Mouse (Mus musculus) cerebellum, postnatal 10 days (tissue): Measurements from ENCODE around the gene Lexm.

ENCODE experiments used
- DNase-seq, 2 experiments: peaks; one replicate each; pipeline ENCODE4 v3.0.0; 2021; ENCODE audit warnings: mixed read lengths in 2 of 2

Gene Lexm

DNA sequence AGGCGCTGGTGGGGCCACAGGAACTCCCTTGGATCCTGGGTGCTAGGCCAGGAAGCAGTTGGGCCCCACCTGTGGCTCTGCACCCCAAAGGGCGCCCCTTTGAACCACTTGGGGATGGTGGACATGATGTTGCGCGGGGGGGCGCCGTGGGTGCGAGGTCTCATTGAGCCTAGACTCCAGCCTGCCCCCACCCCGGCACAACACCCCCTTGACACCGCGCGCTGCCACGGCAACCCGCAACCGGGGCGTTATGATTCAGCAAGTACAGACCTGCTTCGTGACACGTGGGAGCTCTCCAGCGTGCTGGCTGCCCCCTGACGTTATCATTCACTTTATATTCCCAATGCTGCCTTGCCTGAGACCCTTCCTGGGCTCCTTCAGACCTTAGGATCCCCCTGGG, at the start of gene Lexm:
Lexm (minus strand) TSS at position 186 of the 400 bp plus-strand sequence.
- peak in 1 of 2 experiments; percentile 26 for DNase-seq

DNA sequence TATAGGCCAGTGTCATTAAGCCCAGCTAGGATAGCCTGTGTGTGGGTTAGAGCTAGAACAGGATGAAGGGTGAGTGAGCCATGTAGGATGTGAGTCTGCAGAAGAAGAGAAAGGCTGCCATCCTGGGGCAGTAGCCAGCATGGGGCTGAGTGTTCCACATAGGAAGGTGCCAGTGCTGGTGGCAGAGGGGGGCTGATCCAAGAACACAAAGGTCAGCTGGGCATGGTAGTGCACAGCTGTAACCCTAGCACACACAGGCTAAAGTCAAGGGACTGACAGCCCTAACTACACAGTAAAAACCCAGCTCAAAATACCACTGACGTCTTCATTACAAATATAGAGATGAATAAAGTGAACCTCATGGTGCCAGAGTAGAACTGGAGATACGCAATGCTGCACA, 49.5 kb upstream of the Lexm start:
- DNase-seq = no peak

DNA sequence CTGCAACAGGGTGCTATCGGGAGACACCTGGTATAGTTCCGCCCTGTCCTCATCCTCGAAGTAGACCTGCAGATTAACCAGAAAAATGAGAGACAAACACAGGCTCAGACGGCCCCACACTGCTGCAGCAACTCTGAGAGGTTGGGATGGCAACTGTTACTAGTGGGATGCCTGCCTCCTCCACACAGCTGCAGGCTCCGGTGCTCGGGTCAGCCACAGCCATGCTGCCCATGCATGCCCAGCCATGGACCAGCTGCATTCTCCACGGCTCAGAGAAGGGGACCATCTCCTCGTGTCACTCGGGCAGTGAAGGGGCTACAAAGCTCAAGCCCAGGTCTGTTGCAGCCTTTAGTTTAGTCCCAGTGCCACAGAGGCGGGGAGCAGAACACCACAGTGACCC, 48.6 kb upstream of the Lexm start:
- no peak for DNase-seq

DNA sequence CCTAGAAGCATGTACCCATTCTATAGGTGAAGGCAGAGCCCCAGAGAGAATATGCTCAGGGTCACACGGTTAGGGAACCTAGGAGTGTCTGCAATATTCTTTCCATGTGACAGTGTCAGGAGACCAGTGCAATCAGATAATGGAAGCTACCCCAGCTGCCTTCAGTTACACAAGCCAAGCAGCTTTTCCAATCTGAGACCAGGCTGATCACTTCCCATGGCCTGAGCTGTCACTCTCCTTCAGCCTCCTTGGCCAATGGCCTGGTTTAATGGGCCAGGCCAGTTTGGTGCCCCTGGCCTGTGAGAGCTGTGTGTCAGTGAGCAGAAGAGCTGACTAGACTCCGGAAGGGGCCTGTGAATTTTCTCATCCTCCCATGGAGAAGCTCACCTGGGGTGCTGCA, 48.2 kb upstream of the Lexm start:
- no peak for DNase-seq

DNA sequence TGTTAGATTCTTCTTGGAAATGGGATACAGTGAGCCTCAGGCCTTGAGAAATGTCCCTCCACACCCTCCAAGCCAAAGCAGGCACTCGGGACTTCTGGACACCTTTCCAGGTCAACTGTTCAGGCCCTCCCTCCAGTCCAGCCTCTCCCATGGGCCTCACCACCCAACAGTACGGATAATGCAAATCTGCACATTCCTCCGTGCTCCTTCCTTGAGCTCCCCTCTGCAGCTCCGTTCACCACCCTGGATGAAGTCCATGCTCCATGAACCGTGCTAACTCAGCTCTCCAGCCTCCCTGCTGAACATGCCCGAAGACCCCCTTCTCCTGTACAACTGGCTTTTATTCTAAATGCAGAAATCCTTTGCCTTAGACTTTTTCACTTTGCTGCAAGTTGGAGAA, 47.7 kb upstream of the Lexm start:
- DNase-seq = no peak

DNA sequence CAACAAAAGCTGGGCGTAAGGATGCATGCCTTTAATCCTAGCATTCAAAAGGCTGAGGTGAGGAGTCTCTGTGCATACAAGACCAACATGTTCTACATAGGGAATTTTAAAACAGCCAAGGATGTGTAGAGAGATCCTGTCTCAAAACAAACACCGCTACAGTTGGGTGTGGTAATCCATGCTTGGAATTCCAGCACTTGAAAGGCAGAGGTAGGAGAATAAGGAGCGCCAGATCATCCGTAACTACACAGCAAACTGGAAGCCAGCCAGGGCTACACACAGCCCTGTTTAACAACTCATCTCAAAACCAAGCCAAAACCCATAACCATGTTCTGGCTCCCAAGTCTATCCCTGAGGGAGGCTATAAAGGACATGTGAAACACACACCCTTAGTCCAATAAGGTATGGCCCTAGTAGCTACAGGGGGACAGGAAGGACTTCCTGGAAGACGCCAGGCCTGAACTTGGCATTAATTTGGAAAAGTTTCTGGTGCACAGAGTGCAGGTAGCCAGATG, 47.0 kb upstream of the Lexm start:
- DNase-seq = no peak

DNA sequence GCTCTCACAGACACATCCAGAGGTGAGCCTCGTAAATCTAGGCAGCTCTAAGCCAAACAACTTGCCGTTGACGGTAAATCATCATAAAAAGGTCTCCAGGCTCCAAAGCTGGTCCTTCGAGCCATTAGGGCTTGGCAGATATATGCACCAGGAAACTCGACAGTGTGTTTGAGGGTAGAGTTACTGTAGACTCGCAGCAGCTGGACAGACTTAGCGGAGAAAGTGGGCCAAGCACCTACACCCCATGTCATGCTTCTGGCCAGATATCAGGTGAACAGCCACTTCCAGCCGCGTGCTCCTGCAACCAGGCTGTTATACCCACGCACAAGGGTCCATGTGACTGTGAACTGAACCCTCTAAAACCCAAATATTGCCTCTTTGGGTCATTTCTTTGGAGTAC, 38.6 kb upstream of the Lexm start:
- no peak for DNase-seq

DNA sequence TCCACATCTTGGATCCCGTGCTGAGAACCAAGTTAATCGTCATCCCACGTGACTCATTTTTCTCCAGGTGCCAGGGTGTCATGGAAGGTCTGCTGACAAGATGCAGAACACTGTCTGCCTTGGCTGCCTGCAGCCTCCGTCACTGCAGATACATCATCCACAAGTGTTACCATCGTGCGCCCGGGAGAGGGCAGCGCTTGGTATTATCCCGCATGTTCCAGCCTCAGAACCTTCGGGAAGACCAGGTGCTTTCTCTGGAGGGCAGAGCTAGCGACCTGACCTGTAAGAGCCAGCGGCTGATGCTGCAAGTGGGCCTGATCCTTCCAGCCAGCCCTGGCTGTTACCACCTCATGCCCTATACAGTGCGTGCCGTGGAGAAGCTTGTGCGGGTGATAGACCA, 36.0 kb upstream of the Lexm start:
- DNase-seq = no peak

DNA sequence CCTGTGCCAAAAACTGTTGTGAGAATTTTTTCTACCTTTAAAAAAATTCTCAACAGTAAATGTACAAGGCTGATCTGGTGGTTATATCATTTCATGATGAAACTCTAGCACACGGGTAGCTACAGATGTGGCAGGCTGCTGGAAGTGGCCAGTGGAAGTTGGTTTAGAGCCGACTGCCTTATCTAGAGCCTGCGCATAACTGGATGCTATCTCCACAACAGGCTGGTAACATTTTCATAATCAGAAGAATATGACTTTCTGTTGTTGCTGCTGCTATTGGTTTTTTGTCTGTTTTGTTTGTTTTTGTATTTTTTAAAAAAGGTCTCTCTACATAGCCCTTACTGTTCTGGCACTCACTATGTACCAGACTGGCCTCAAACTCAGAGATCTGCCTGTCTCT, 35.5 kb upstream of the Lexm start:
- DNase-seq = no peak

DNA sequence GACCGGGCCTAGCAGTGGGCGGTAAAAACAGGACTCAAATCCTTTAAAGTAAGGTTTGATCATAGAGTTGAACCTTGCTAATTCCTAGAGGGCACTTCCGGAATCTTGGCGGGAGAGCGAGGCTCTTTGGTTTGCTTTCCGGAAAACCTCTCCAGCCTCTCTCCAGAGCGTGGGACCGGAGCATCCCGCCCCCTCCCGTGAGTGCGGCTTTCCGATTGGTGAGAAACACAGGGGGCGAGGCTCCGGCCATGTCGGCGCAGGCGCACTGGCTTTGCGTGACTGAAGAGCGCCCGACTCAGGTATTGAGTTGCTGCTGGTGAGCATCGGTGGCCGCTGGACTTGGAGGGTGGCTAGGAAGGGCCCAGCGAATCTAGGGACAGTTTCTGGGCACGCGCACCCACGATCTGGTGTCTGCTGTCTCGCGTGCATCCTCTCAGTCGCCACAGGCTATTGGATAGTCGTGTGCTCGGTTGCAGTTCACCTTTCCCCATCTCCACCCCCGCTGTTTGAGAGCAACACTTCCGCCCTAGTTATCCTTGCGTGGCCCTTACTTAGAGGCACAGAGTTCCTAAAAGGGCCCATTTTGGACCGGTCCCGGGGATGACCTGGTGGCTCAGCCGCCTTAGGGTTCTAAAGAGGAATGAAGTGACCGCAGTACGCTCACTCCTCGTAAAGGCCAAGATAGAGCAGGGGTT, 33.9 kb upstream of the Lexm start, which contains the start of gene Pars2:
Pars2 (plus strand) TSS at position 237 of the 695 bp plus-strand sequence.
- peak; percentile 99 for DNase-seq

DNA sequence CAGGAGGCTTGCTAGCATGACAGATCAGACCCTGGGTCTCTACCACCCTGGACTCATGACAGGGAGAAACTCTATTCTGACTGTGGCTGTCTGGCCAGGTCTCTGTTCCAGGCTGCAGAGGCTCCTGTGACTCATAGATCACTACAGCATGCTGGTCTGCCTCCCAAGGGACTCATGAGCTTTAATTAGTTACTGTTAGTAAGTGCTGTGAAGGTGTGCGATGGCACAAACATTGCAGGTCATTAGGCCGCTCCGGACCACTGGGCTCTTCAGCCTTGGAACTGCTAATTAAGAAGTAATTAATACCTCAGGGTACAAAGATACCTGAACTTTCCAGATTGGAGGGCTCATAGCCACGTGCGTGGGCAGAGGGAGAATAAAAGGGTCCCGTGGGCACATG, 30.1 kb upstream of the Lexm start:
- no peak for DNase-seq

DNA sequence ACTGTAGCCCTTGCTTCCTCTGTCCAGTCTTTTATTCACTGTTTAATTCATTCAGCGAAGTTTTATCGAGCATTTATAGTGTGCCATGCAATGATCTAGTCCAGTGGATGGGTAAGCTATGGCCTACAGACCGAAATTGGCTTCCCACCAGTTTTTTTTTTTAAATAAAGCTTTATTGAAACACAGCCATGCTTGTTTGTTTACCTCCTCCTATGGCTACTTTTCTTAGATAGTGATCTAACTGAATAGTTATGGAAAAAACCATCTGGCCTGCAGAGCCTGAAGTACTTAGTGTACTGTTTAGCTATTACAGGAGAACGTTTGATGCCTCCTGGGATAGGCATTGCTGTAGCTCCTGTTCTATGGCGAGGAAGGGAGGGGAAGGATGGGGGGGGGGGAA, 28.8 kb upstream of the Lexm start:
- DNase-seq = no peak

DNA sequence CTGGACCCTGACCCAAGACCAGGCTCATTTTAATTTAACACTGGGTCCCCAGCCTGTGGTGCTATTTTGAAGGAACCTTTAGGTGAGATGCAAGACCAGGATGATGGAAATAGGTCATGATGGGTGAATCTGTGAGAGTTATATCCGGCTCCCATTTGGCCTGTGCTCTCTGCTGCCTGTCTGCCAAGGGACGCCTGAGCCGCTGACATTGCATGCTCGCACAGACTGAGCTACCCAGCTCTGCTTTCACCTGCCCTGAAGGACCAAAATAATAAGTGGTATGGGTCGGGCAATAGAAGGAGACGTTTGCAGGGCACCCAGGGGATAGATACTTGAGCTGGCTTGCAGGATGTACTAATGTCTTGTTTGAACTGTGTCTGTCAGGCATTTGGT, 27.2 kb upstream of the Lexm start:
- DNase-seq = no peak

DNA sequence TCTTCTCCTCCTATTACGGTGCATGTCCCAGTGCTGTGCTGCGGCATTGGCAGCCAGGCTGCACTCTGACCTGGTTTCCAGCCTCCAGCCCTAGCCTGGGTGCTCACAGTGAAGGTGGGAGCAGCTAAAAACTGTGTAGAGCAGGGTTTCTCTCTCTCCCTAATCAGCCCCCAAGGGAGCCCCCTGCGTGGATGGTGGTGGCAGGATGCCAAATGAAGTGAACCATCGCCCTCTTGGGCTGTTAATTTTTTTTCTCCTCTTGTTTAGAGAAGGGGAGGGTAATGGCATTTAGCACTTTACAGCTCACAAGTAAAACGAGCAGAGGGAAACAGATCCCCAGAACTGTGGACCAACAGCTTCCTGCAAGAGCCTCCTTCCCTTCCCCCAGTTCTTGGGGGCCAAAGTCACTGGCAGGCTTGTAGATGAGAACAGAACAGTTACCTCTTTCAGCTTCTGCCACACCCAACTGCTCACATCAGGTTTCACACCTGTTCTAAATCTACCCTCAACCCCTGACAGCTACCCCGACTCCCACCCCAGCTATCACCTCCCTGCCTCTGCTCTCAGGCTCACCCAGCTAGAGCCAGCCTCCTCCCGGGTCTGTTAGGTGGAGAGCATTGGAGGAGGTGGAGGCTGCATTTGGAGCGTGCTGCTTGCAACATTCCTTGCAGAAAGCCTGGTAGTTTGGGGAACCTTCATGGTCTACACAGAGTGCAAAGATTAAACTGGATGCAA, 26.6 kb upstream of the Lexm start:
- no peak for DNase-seq

DNA sequence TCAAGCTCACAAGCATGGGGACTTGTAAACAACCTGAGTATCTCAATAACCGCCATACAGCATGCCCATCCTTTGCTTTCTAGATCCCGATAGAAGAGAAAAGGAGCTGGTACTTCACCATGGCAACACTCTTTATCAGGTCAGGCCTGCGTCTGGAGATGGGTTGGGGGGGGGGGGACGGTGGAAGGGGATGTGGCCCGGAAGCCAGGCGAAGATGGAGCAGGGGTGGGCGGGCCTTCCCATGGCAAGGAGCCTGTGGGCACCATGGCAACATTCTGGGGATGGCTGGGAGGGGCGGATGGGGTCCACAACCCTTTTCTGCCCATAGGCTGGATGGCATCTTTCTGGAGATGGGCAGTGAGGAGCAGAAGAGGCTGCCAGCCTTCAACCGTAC, 17.0 kb upstream of the Lexm start:
- peak; percentile 60 to 68 for DNase-seq

DNA sequence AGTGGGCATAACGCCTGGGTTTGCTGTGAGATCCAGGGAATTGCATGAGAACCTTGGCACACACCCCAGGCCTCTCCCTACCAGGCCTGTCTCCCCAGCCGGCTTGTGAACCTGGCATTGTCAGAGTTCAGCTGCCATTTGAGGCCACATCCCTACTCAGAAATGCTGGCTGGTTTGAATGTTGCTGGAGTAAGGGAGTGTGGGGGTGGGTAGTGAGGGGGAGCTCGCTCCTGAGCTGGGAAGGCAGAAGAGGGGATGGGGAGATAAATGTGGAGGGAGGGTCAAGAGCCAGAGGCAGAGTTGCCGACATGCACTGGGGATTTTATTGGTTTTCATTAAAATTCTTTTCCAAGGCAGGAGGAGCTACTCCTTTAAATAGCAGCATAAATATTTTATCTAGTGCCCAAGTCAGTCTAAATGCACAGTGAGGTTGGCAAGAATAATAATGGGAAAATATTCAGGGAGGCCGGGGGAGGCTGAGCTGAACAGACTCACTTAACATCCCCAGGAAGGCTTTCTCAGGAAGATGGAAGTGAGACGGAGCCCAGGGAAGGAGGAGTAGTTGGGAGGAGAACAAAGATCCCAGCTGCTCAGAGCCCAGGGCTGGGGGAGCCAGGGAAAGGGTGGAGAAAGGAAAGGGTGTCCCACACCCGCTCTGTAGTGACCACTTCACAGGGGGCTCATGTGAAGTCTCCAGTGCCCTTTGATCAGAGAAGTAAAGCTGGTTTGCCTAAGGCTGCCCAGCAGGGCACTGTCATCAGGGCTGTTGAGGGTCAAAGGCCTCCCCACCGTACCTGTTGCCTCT, 16.4 kb upstream of the Lexm start:
- DNase-seq = peak; percentile 69 to 70

DNA sequence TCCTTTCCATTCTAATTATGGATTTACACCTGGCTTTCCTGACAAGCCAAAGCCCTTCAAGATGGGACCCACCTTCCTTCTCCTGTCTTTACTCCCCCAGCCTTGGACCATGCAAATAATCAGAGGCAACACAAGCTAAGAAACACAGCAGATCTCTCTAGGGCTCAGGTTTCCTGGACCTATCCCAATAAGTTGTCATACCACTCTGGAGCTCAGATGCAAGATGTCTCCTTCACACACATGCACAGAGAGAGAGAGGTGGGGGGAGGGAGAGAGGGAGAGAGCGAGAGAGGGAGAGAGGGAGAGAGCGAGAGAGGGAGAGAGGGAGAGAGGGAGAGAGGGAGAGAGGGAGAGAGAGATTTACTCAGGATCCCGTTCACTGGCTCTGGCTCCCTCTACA, 15.3 kb upstream of the Lexm start:
- peak in 1 of 2 experiments; percentile 32 for DNase-seq

DNA sequence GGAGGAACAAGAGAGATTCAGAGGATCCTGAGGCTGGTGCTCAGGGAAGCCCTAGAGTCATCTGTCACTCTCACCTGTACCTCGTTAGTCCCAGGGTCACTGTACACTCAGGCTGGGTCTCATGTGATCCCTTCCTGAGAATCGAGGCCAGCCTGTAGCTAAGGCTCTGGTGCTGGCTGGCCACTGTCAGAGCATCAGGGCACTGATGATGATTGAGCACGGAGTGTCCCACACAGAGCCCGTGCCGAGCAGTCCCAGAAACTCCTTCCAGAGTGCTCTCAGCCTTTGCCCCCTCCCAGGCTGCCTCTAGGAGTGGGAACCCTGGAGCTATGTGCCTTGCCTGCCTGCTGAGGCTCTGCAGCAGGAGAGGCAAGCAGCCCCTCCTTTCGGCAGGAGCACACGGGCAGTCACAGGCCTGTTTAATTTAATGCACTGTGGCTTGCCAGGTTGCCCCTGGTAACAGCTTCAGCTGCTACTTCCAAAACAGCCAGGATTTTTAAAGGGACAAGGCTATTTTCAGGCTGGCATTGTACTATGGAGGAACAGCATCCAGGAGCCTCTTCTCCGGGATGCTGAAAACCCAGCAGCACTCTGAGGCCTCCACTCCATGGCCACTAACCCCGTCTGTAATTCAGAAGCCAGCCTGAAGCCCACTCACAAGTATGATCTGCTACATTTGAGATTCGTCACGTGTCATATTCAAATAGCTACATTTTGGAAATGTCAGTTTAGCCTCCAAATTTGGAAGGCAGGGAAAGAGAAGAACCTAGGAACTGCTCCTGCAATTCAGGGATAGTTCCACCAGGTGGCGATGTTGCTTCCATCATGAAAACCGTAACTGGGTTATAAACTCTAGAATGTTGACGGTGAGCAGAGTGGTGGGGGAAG, 13.5 kb upstream of the Lexm start:
- DNase-seq = peak; percentile 90 to 93

DNA sequence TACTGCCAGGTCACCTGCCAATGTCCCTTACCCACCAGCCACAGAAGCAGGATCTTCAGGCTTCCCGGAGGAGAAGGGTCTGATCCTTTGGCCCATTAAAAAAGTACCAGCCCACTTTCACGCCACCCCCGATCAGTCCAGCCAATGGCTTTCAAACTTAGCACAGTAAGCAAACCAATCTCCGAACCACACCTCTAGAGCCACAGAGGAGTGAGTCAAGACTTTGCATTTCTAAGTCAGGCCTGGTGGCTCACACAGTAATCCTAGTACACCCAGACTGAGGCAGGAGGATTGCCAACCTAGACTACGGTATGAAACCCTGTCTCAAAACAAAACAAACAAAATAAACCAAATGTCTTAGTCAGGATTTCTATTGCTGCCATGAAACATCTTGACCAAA, 12.3 kb upstream of the Lexm start:
- DNase-seq = no peak

DNA sequence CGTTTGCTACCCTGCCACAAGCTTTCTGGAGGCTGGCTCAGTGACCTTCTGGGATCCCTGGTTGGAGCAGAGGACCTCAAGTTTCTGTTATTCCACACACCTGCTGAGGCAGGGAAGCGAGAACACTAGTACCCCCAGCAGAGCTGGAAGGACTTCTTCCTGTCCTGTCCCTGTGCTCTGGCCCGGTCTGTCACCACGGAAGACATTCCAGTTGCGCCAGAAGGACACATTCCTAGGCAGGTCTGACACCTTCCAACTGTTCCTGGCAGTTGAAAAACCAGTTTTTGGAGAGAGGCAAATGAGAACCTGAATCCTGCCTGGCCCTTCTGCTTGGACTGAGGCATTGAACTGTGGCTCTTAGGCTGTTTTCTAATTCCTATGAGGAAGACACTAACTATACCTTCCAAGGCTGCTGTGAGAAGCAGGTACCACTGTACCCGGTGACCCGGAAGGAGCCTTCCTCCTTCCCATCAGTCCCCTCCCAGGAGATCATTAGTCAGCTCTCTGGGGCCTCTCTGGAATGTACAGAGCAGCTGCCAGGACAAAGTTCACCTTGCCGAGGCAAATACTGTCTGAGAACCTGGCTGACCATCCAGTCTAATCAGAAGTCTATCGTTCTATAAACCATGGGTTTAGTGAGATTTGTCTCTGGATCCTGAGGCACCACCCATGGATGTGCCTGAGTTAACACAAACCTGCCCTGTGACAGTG, 11.8 kb upstream of the Lexm start:
- no peak for DNase-seq

DNA sequence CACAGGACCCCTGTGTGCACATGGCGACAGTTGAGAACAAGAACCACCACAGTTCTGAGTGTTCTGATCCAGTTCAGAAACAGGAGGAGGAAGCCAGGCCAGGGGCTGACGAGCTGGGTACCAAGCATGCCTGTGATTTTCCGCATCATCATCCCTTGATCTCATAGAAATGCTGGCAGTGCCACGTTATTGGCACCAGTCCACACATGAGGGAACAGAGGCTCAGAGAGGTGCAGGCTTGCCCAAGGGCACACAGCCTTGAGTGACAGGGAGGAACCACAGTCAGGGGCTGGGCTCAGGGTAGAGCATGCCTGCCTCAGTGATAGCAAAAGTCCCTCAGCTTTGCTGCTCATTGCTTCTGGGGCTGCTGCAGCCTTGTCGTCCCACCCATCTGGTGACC, 10.8 kb upstream of the Lexm start:
- DNase-seq = peak; percentile 67 to 68

DNA sequence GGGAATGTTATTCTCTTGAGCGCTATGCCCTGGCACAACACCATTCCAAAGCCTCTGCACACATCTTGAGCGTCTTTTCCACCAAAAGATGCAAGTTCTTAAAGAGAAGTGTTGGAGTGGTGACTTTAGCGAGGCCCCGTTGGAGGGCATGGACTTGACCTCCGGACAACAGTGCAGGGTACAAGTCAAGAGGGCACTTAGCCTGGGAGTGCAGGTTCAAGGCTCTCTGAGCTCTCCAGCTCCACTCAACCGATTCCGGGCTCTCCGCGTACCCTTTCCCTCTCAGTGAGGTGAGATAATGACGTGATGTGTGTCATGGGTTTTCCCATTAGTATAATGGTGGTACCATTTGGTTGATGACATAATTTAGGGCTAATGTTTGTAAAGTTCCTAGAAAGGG, 7.2 kb upstream of the Lexm start:
- DNase-seq = no peak
